Mouse (Mus musculus) liver, postnatal 0 days (tissue): ENCODE data around the gene Sept8.

Experiments used
- CTCF ChIP-seq: sonication (generic); IDR thresholded peaks from 2 replicates; pipeline ENCODE4 v1.5.1; 2016; ENCODE audit warnings: antibody characterized with exemption, low read depth
- EP300 ChIP-seq: IDR thresholded peaks from 2 replicates; pipeline ENCODE4 v1.6.1; 2016; ENCODE audit warnings: antibody characterized with exemption, low read depth, mild to moderate bottlenecking

DNA sequence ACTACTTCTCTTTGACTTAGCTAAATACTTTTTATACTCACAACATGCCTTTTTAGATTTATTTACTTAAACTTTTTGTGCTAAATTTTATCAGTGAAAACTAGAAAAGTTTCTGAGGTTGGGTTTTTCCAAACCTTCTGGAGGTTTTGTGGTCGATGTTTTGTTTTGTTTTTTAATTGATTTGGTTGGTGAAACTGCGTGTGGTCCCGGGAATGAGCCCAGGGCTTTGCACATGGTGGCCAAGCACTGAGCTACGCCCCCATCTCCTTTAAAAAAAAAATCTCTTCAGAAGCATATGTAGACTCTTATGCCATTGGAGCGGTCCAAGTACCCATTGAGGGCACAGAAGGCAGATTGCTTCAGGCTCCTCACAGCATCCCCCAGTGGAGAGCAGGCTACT is 72.1 kb downstream of the Sept8 start:
- TF ChIP-seq CTCF (no peak), EP300 (no peak)
